Comparison of ENCODE assay signal across 12 mouse cellular contexts in the genomic region with DNA sequence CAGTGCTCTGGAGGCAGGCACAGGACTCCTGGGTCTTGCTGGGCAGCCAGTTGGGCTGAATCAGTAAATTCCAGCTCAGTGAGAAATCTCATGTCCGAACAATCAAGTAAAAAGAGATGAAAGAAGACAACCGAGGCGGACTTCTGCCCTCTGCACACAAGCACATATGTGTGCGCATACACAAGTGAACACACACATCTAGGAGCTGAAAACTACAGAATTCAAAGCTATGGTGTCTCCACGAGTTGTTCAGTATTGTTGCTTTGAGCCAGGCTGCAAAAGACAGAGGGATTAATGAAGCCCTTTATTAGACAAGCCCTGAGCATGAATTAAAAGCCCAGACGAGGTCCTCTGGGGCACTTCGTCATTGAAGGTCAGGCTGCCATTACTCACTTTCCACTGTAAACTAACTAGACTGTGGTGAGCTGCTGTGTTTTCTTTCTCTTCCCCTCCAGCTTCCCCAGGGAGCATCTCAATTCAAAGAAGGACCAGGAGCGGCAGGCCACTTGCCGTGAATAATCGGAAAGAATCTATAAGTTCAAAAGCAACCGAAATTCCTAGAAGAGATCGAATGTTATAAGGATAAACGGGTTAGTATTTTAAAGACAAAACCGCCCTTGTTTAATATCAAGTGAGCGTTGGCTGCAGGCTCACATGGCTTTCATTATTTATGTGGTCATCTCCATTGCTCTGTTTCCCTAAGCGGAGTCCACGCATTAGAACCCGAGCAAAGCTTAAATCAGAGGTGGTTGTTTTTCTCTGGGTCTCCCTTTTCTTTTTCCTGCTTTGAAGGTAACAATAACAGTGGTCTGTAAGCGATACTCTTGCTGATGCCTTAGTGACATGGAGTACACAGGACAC. TPM values are rescaled to one million over a fixed set of nuclear protein-coding genes. Genes with fewer than 3 reads are reported as not detected.
DNase-seq lines count a peak whose midpoint lies in the region; ATAC-seq lines count a peak whose summit lies in the region.
"Had no signal": no experiment of that assay in that cellular context is flagged by ENCODE, and none has a peak within 500 bp of the region (broad histone marks: within the 10 kb centered on the region; RNA-seq: fewer than 3 reads in every experiment).

No protein-coding gene starts in this region.

- no peaks in the 10 kb centered on the region for H3K9me3 ChIP-seq in forebrain, embryonic 10.5 days
- H3K9me3 ChIP-seq in forebrain, embryonic 15.5 days: no peaks in the 10 kb centered on the region
- no peaks in the 10 kb centered on the region for H3K9me3 ChIP-seq in midbrain, embryonic 11.5 days (ENCODE audit: control insufficient read depth, low read length)

- H3K36me3 ChIP-seq in forebrain, embryonic 10.5 days (replicated peaks): no peaks in the 10 kb centered on the region
- no peaks in the 10 kb centered on the region for H3K36me3 ChIP-seq in forebrain, embryonic 15.5 days
- H3K36me3 ChIP-seq in midbrain, embryonic 11.5 days (ENCODE audit: control insufficient read depth, insufficient read depth, low read length): no peaks in the 10 kb centered on the region

- peaks cover 13% of the 10 kb centered on the region for H3K4me1 ChIP-seq in forebrain, embryonic 10.5 days
- H3K4me1 ChIP-seq in forebrain, embryonic 15.5 days: no peaks in the 10 kb centered on the region
- H3K4me1 ChIP-seq in midbrain, embryonic 11.5 days (ENCODE audit: control insufficient read depth, insufficient read depth, low read length): peaks cover 10% of the 10 kb centered on the region

- no peak for DNase-seq in forebrain, embryonic 10.5 days (ENCODE audit: extremely low spot score, low spot score)
- peak; percentile 16 for DNase-seq in testis, postnatal 10 days (ENCODE audit: low spot score)
- no peak for DNase-seq in testis, postnatal 14 days (ENCODE audit: low spot score)
- DNase-seq in midbrain, embryonic 11.5 days (ENCODE audit: low spot score, missing footprints): peak; percentile 88
- no peak for DNase-seq in layer of hippocampus, postnatal 14 days (ENCODE audit: low spot score in 2 of 2)
- DNase-seq in left cerebral cortex, postnatal 14 days (ENCODE audit: low spot score in 2 of 2): no peak
- DNase-seq in cerebellum, adult 18-20 months: no peak
- DNase-seq: gastrocnemius, postnatal 14 days; heart, postnatal 4 days; liver, postnatal 0 days had no signal

- no peak overlapping the region for H3K9ac ChIP-seq in forebrain, embryonic 15.5 days (replicated peaks)
- H3K9ac ChIP-seq in midbrain, embryonic 11.5 days (ENCODE audit: low read length): no peak overlapping the region
- H3K9ac ChIP-seq: liver, postnatal 0 days had no signal

- intact Hi-C loops in left cerebral cortex, postnatal 14 days (cut with DNase I): no loop called here

- peak overlapping the region; percentile 36 for H3K27ac ChIP-seq in forebrain, embryonic 10.5 days
- no peak overlapping the region for H3K27ac ChIP-seq in forebrain, embryonic 15.5 days (replicated peaks)
- H3K27ac ChIP-seq in midbrain, embryonic 11.5 days (ENCODE audit: low read depth, low read length): peak overlapping the region; percentile 20; the same call in 1 of the 2 replicates
- H3K27ac ChIP-seq: stomach, postnatal 0 days had no signal

- no peak overlapping the region for H3K4me3 ChIP-seq in forebrain, embryonic 10.5 days
- H3K4me3 ChIP-seq in forebrain, embryonic 15.5 days: no peak overlapping the region
- no peak overlapping the region for H3K4me3 ChIP-seq in midbrain, embryonic 11.5 days (ENCODE audit: low read depth, low read length)

- H3K27me3 ChIP-seq in forebrain, embryonic 10.5 days (ENCODE audit: poor library complexity, severe bottlenecking): peaks cover 6% of the 10 kb centered on the region; the same call in 1 of the 2 replicates
- no peaks in the 10 kb centered on the region for H3K27me3 ChIP-seq in forebrain, embryonic 15.5 days
- no peaks in the 10 kb centered on the region for H3K27me3 ChIP-seq in midbrain, embryonic 11.5 days (ENCODE audit: control insufficient read depth, insufficient read depth, low read length)

- no peak for ATAC-seq in forebrain, embryonic 15.5 days (replicated peaks)
- ATAC-seq in midbrain, embryonic 11.5 days (ENCODE audit: low FRiP score): peak; percentile 30; the same call in 1 of the 2 replicates
- ATAC-seq: liver, postnatal 0 days had no signal

- H3K4me2 ChIP-seq in forebrain, embryonic 15.5 days (replicated peaks): no peak overlapping the region
- H3K4me2 ChIP-seq in midbrain, embryonic 11.5 days: peak overlapping the region; percentile 11; the same call in 1 of the 2 replicates

- 40% methylated on average over 19 of the region's 19 CpGs for WGBS in forebrain, embryonic 10.5 days
- WGBS in forebrain, embryonic 15.5 days: 31% methylated on average over 19 of the region's 19 CpGs
- 37% methylated on average over 19 of the region's 19 CpGs for WGBS in midbrain, embryonic 11.5 days

RNA-seq across cellular contexts. Expression of a gene that starts 52.8 kb away (rescaled TPM):
- polyA plus RNA-seq in forebrain, embryonic 10.5 days (2016; fragmentation: Nextera tagmentation; extraction: Ambion mirVana): 66.2 and 67.3 TPM in 2 replicates
- polyA plus RNA-seq in forebrain, embryonic 15.5 days (2015; fragmentation: Nextera tagmentation; extraction: Ambion mirVana): 239 and 259 TPM in 2 replicates
- polyA plus RNA-seq in midbrain, embryonic 11.5 days (2014; fragmentation: Nextera tagmentation; extraction: Ambion mirVana): 23.0 and 28.9 TPM in 2 replicates
- 10 to 100 TPM; 39.5 to 48.8 TPM for total RNA-seq in layer of hippocampus, postnatal 14 days (2021)
- total RNA-seq in left cerebral cortex, postnatal 14 days (2021): 10 to 100 TPM; 63.8 to 68.3 TPM

Comparison
In these comparisons a context has a peak if more than half of its experiments do, and no peak if none do; other contexts are left out.
1. DNase-seq: peak in testis, postnatal 10 days (single experiment) and midbrain, embryonic 11.5 days (single experiment); none in forebrain, embryonic 10.5 days (single experiment), testis, postnatal 14 days (single experiment), layer of hippocampus, postnatal 14 days (0 of 2), left cerebral cortex, postnatal 14 days (0 of 2) and cerebellum, adult 18-20 months (0 of 2).